In the genomic region with DNA sequence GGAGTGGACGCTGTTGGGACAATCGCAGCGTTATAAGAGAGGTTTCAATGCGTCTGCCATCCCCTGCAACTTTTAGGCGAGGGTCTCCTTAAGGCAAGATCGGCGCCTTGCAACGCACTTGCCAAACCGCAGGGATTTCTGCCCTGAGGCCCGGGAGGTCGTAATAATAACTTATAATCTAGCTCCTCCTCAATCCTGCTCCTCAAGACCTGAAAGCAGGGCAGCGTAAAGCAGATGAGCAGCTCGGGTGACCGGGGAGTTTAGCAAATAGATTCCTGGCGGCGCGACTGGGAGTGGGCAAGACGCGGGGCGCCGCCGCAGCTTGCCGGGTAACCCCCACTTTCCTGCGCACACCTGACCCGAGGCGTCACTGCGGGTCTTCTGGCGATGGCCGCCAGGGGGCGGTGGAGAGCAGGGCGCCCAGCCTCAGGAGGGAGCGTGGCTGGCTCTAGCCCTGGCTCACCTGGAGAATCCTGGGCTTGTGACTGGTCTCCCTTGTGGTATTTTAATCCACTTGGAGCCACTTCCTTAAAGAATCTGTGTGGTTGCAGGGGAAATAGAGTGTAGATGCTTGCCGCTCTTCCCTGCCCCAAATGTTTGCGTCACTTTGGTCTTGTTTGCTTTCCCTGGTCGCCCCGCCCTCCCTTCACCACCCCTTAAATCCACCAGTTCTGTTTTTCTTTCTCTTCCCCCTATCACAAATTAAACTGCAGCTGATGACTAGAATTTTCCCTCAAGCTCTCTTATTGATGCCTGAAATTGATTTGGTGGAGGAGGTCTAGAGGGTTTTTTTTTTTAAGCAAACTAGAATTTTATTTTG, we compare ENCODE assay signal across 8 mouse cellular contexts. TPM values are rescaled to one million over a fixed set of nuclear protein-coding genes. Genes with fewer than 3 reads are reported as not detected.
DNase-seq lines count a peak whose midpoint lies in the region; ATAC-seq and TF ChIP-seq lines count a peak whose summit lies in the region.

No protein-coding gene starts in this region.

- TF ChIP-seq POLR2A in cortical plate, adult 2 months (IDR thresholded peaks at IDR 0.05; ENCODE audit: extremely low read depth, insufficient read depth, low read length), result no peak

- no peaks in the 10 kb centered on the region for H3K4me1 ChIP-seq in cortical plate, adult 2 months (ENCODE audit: control insufficient read depth, insufficient read depth, low read length)
- peaks cover 3% of the 10 kb centered on the region for H3K4me1 ChIP-seq in hindbrain, embryonic 16.5 days (ENCODE audit: control insufficient read depth, insufficient read depth, low read depth, low read length)

- H3K27me3 ChIP-seq in hindbrain, embryonic 16.5 days (replicated peaks; ENCODE audit: control insufficient read depth, insufficient read depth, low read length), result no peaks in the 10 kb centered on the region

- H3K27ac ChIP-seq in cortical plate, adult 2 months (ENCODE audit: insufficient read depth, low read length), result peak overlapping the region; percentile 15; the same call in 1 of the 2 replicates
- H3K27ac ChIP-seq in hindbrain, embryonic 16.5 days (ENCODE audit: low read depth, low read length), result peak overlapping the region; percentile 77

- H3K9me3 ChIP-seq in hindbrain, embryonic 16.5 days (ENCODE audit: control insufficient read depth, low read length), result no peaks in the 10 kb centered on the region

- peak overlapping the region; percentile 71 for H3K4me2 ChIP-seq in hindbrain, embryonic 16.5 days (ENCODE audit: low read length)

- peak; percentile 80 for TF ChIP-seq CTCF in cortical plate, adult 2 months (IDR thresholded peaks at IDR 0.05; ENCODE audit: extremely low read depth, insufficient read depth, low read length)

- peak; percentile 88 for ATAC-seq in hindbrain, embryonic 16.5 days
- ATAC-seq in megakaryocyte, adult 5-6 weeks (ENCODE audit: poor library complexity, severe bottlenecking), result peak; percentile 83
- no peak for ATAC-seq in activated CD4-positive, CD25-positive, alpha-beta regulatory T cell, adult 4 months

- WGBS in hindbrain, embryonic 16.5 days, result 3% methylated on average over 33 of the region's 36 CpGs

- H3K9ac ChIP-seq in hindbrain, embryonic 16.5 days (ENCODE audit: low read depth, low read length), result peak overlapping the region; percentile 85

- DNase-seq in adrenal gland, adult 2 months, result peak; percentile 67
- DNase-seq in gastrocnemius, postnatal 10 days, result peak; percentile 77
- DNase-seq in left cerebral cortex, postnatal 10 days (ENCODE audit: extremely low spot score in 1 of 2, low spot score in 2 of 2), result peak; percentile 22 to 77
- DNase-seq in right cerebral cortex, postnatal 10 days (ENCODE audit: low spot score in 2 of 2), result peak; percentile 58 to 79

- intact Hi-C loops in left cerebral cortex, postnatal 10 days (cut with DNase I), result loop anchor here (5.0 kb wide), 2 partner anchors 157 to 433 kb away; no protein-coding TSS in a partner anchor

- H3K36me3 ChIP-seq in hindbrain, embryonic 16.5 days (ENCODE audit: control insufficient read depth, insufficient read depth, low read length), result no peaks in the 10 kb centered on the region

- H3K4me3 ChIP-seq in cortical plate, adult 2 months (ENCODE audit: insufficient read depth, low read length), result peak overlapping the region; percentile 87
- H3K4me3 ChIP-seq in hindbrain, embryonic 16.5 days (ENCODE audit: low read length), result peak overlapping the region; percentile 69

RNA-seq across cellular contexts. Expression of gene Cpne8, which starts 0.7 kb away (rescaled TPM):
- 1 to 10 TPM; 6.3 to 9.3 TPM for total RNA-seq in adrenal gland, adult 2 months (2021)
- polyA plus RNA-seq in adrenal gland, adult 2 months (2012; rRNA removed), result 7.2 and 7.3 TPM in 2 replicates
- 32.7 and 35.2 TPM in 2 replicates for polyA plus RNA-seq in cortical plate, adult 2 months (2012; rRNA removed)
- 1 to 10 TPM; 4.2 to 4.6 TPM for total RNA-seq in gastrocnemius, postnatal 10 days (2021)
- 24.0 and 26.4 TPM in 2 replicates for polyA plus RNA-seq in hindbrain, embryonic 16.5 days (2015; fragmentation: Nextera tagmentation; extraction: Ambion mirVana)
- 10 to 100 TPM; 37.8 to 43.6 TPM for total RNA-seq in left cerebral cortex, postnatal 10 days (2021)
- total RNA-seq in megakaryocyte, adult 5-6 weeks (2015), result 0.46 TPM in 1 of 2 replicates, not detected in the other
- total RNA-seq in megakaryocyte, adult 5-6 weeks (2017), result 0.15 TPM in 1 of 2 replicates, not detected in the other
- 1 to 10 TPM in 1 of 2 experiments, not detected in 1; 3.3 TPM for polyA plus RNA-seq in activated CD4-positive, CD25-positive, alpha-beta regulatory T cell, adult 4 months (2017; shearing (Covaris generic))
